Mouse (Mus musculus): ENCODE measurements around the gene Rnf220. TPM values are rescaled to one million over a fixed set of nuclear protein-coding genes. Genes with fewer than 3 reads are reported as not detected.

Rnf220 gene
- polyA plus RNA-seq, 1 experiment: 73.9 TPM

DNA sequence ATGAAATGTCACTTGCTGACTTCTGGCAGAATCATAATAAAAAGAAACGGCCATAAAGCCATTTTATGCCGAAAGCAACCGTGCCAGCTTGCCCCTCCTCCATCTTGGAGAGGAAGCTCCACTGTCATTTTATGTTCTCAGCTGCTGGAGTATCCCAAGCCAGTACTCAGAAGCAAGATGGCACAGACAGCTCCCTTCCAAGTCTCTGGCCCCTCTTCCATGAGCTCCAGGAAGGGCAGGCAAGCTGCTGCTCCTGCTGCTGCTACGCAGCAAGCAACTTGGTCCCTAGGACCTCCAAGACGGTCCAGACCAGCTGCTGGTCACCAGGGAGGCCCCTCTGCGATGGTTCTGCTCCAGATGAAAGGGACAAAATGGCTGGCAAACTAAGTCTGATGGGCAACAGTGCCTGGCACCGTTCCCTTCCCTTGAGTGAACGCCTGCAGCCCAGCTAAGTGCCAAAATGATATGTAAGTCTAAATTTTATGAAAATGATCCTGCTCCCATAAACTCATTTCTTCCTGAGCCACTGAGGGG lies 216.4 kb downstream of the Rnf220 start:
- TF ChIP-seq CTCF (IDR thresholded peaks at IDR 0.05; ENCODE audit: extremely low read depth, insufficient read length, insufficient replicate concordance, low read depth, low read length) (no peak), POLR2A (IDR thresholded peaks at IDR 0.05; ENCODE audit: low read depth, low read length) (no peak)
- no peak overlapping the region for H3K27ac ChIP-seq (ENCODE audit: insufficient read depth, low read depth, low read length)
- 90% methylated on average over 8 of the region's 8 CpGs for WGBS
- no peak overlapping the region for H3K4me3 ChIP-seq (ENCODE audit: low read depth, low read length)
- no peaks in the 10 kb centered on the region for H3K4me1 ChIP-seq (ENCODE audit: control insufficient read depth, insufficient read depth, insufficient read length, low read length)
- H3K36me3 ChIP-seq (ENCODE audit: control insufficient read depth, insufficient read depth, low read length): peaks cover 65% of the 10 kb centered on the region
- no peaks in the 10 kb centered on the region for H3K27me3 ChIP-seq (ENCODE audit: control insufficient read depth, insufficient read depth, low read length)

DNA sequence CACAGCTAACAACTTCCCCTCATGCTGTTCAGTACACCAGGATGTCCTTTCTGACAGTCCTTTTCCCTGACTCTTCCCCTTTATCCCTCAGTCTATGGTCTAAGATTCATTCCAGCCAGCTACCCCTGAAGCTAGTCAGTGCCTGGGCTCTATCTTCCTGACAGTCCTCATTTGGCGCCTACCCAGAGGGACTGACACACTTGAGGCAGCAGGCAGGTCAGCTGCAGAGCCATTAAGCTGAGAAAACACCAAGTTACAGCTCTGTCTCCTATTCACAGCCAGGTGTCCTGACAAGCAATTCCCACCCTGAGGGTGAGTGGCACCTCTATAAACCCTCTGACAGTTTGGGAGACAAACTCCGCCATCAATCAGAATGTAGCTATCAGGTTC lies 217.6 kb downstream of the Rnf220 start:
- no peak for TF ChIP-seq POLR2A (IDR thresholded peaks at IDR 0.05; ENCODE audit: low read depth, low read length)
- no peak for TF ChIP-seq CTCF (IDR thresholded peaks at IDR 0.05; ENCODE audit: extremely low read depth, insufficient read length, insufficient replicate concordance, low read depth, low read length)
- no peak overlapping the region for H3K4me3 ChIP-seq (ENCODE audit: low read depth, low read length)
- no peak overlapping the region for H3K27ac ChIP-seq (ENCODE audit: insufficient read depth, low read depth, low read length)
- H3K27me3 ChIP-seq (ENCODE audit: control insufficient read depth, insufficient read depth, low read length): no peaks in the 10 kb centered on the region
- H3K4me1 ChIP-seq (ENCODE audit: control insufficient read depth, insufficient read depth, insufficient read length, low read length): no peaks in the 10 kb centered on the region
- 89% methylated on average over 2 of the region's 2 CpGs for WGBS
- H3K36me3 ChIP-seq (ENCODE audit: control insufficient read depth, insufficient read depth, low read length): peaks cover 61% of the 10 kb centered on the region

DNA sequence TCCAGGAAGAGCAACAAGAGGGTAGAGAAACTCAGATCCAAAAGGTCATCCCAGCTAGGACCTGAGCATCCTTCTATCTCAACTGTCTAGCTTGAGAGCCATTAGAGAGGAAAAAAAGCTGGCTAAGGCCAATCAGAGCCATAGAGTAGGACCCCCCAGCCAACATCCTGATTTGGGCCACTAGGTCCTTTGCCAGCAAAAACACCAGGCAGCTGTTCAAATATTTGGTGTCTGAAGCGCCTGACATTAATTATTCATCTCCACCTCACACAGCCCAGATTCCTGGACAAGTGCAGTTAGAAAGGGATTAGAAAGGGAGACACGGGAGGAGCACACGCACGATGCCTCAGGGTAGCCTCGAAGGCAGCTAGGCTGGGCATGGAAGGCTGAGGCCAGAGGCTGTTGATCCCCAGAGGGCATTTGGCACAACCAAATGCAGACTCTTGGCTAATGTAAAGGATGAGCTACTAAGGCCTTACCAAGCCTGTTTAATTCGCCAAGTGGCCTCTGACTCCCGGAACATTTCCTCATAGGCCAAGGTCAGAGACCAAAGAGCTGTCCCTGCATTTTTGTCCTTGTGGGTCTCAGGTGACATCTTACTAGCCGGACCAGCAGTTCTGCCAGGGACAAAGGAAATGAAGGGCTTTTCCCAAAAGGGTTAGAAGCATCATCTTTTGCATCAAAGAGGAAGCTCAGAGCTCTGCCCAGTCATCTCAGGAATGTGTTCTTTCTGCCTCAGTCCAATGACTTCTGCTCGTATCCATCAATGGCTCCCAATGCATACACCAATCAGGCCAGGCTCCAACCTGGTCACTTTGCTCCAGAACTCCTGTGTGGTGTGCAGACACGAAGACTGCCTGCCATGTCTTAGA lies 218.2 kb downstream of the Rnf220 start:
- Histone ChIP-seq H3K36me3 (ENCODE audit: control insufficient read depth, insufficient read depth, low read length) (peaks cover 62% of the 10 kb centered on the region), H3K27ac (ENCODE audit: insufficient read depth, low read depth, low read length) (no peak overlapping the region), H3K27me3 (ENCODE audit: control insufficient read depth, insufficient read depth, low read length) (no peaks in the 10 kb centered on the region), H3K4me1 (ENCODE audit: control insufficient read depth, insufficient read depth, insufficient read length, low read length) (no peaks in the 10 kb centered on the region), H3K4me3 (ENCODE audit: low read depth, low read length) (no peak overlapping the region)
- 67% methylated on average over 10 of the region's 10 CpGs for WGBS
- no peak for TF ChIP-seq POLR2A (IDR thresholded peaks at IDR 0.05; ENCODE audit: low read depth, low read length)
- TF ChIP-seq CTCF (IDR thresholded peaks at IDR 0.05; ENCODE audit: extremely low read depth, insufficient read length, insufficient replicate concordance, low read depth, low read length): no peak

DNA sequence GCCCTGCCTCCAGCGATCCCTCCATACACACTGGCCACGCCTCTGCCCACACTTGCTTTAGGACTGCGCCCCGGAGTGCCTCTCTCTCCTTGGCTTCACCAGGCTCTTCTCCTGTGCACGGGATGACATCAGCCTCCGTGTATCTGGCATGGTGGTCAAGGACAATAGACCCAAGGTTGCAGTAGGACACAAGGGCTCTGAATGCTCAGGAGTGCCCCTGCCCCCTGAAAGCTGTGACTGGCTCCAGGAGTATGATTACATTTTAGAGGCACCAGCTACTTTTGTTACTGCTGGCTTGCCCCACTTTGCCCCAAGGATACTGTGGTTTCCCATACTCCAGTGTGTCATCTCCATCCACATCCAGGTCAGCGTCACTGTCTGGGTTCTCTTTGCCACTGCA lies 219.2 kb downstream of the Rnf220 start:
- H3K4me1 ChIP-seq (ENCODE audit: control insufficient read depth, insufficient read depth, insufficient read length, low read length): peaks cover 5% of the 10 kb centered on the region
- peaks cover 60% of the 10 kb centered on the region for H3K36me3 ChIP-seq (ENCODE audit: control insufficient read depth, insufficient read depth, low read length)
- H3K27ac ChIP-seq (ENCODE audit: insufficient read depth, low read depth, low read length): no peak overlapping the region
- no peaks in the 10 kb centered on the region for H3K27me3 ChIP-seq (ENCODE audit: control insufficient read depth, insufficient read depth, low read length)
- no peak overlapping the region for H3K4me3 ChIP-seq (ENCODE audit: low read depth, low read length)
- no peak for TF ChIP-seq POLR2A (IDR thresholded peaks at IDR 0.05; ENCODE audit: low read depth, low read length)
- TF ChIP-seq CTCF (IDR thresholded peaks at IDR 0.05; ENCODE audit: extremely low read depth, insufficient read length, insufficient replicate concordance, low read depth, low read length): no peak
- 86% methylated on average over 7 of the region's 7 CpGs for WGBS

DNA sequence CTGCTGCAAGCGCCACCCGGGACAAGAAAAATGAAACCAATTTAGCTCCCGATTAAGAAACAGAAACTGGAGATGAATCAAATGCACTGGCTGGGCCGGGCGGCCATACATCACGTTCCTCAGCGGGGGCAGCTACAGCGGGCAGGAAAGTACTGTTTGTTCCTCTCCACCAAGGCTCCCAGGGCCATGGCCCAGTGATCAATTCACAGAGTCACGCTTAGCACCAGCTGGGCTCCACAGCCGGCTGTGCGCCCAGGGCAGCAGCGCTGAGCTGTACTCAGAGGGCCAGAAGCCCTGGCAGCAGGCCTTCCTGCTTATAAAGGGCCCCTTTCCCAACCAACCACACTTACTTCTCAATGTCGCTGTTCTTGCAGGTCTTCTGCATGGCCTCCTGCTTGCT lies 219.8 kb downstream of the Rnf220 start:
- Histone ChIP-seq H3K4me1 (ENCODE audit: control insufficient read depth, insufficient read depth, insufficient read length, low read length) (peaks cover 6% of the 10 kb centered on the region), H3K27me3 (ENCODE audit: control insufficient read depth, insufficient read depth, low read length) (no peaks in the 10 kb centered on the region), H3K36me3 (ENCODE audit: control insufficient read depth, insufficient read depth, low read length) (peaks cover 62% of the 10 kb centered on the region), H3K27ac (ENCODE audit: insufficient read depth, low read depth, low read length) (no peak overlapping the region), H3K4me3 (ENCODE audit: low read depth, low read length) (no peak overlapping the region)
- WGBS: 89% methylated on average over 13 of the region's 13 CpGs
- TF ChIP-seq POLR2A (IDR thresholded peaks at IDR 0.05; ENCODE audit: low read depth, low read length) (no peak), CTCF (IDR thresholded peaks at IDR 0.05; ENCODE audit: extremely low read depth, insufficient read length, insufficient replicate concordance, low read depth, low read length) (no peak)

DNA sequence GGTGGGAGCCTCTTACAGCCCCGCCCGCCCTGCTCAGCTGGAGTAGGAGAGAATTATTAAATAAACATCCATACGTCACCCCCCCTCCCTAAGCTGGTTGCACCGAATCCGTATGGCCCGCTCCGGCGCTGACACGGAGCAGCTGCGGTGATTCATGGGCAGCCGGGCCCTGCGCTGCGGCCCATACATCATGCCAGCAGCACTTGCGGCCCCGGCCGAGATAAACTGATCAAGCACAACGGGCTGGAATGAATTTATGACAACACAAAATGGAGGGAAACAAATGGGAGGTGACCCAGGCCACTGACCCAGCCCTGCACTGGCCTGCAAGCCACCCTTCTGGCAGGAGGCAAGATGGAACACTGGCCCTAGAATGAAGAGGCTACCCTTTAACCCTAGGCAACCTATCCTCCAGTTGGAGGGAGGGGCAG lies 220.6 kb downstream of the Rnf220 start:
- Histone ChIP-seq H3K27ac (ENCODE audit: insufficient read depth, low read depth, low read length) (no peak overlapping the region), H3K27me3 (ENCODE audit: control insufficient read depth, insufficient read depth, low read length) (no peaks in the 10 kb centered on the region), H3K4me1 (ENCODE audit: control insufficient read depth, insufficient read depth, insufficient read length, low read length) (peaks cover 6% of the 10 kb centered on the region), H3K36me3 (ENCODE audit: control insufficient read depth, insufficient read depth, low read length) (peaks cover 65% of the 10 kb centered on the region), H3K4me3 (ENCODE audit: low read depth, low read length) (no peak overlapping the region)
- WGBS: 82% methylated on average over 17 of the region's 17 CpGs
- TF ChIP-seq CTCF (IDR thresholded peaks at IDR 0.05; ENCODE audit: extremely low read depth, insufficient read length, insufficient replicate concordance, low read depth, low read length) (no peak), POLR2A (IDR thresholded peaks at IDR 0.05; ENCODE audit: low read depth, low read length) (no peak)

DNA sequence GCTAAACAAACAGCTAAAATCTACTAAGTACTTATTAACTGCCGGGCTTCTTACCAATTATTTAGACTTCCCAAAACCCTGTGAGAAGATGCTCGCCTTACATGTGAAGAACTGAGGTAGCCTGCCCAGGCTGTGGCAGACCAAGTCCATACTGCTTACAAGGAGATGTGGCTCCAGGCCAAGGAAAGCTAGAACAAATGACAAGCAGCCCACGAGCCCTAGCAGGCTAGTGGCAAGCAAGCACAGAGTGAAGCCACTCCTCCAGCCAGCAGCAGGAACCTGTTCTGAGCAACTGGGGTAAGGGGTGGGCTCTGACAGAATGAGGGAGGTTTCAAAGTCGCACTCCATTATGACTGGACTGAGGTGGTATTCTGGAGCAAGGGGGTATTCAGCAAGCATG lies 222.1 kb downstream of the Rnf220 start:
- H3K4me3 ChIP-seq (ENCODE audit: low read depth, low read length): no peak overlapping the region
- no peak for TF ChIP-seq CTCF (IDR thresholded peaks at IDR 0.05; ENCODE audit: extremely low read depth, insufficient read length, insufficient replicate concordance, low read depth, low read length)
- TF ChIP-seq POLR2A (IDR thresholded peaks at IDR 0.05; ENCODE audit: low read depth, low read length): no peak
- peaks cover 6% of the 10 kb centered on the region for H3K4me1 ChIP-seq (ENCODE audit: control insufficient read depth, insufficient read depth, insufficient read length, low read length)
- 94% methylated on average over 4 of the region's 4 CpGs for WGBS
- H3K27ac ChIP-seq (ENCODE audit: insufficient read depth, low read depth, low read length): no peak overlapping the region
- H3K27me3 ChIP-seq (ENCODE audit: control insufficient read depth, insufficient read depth, low read length): no peaks in the 10 kb centered on the region
- peaks cover 54% of the 10 kb centered on the region for H3K36me3 ChIP-seq (ENCODE audit: control insufficient read depth, insufficient read depth, low read length)

Measured in small intestine, adult 2 months (tissue).